Mouse (Mus musculus) MEL (cell line): Measurements from ENCODE around the gene Slc22a1. TPM values are rescaled to one million over a fixed set of nuclear protein-coding genes. Genes with fewer than 3 reads are reported as not detected.

Experiments
- DNase-seq: peaks from one replicate; pipeline ENCODE4 v3.0.0; 2011; ENCODE audit warnings: low read depth, low spot score
- H3K27ac ChIP-seq: 2 replicates; pipeline ENCODE4 v1.5.1; 2012; ENCODE audit warnings: low read depth, mild to moderate bottlenecking, control low read depth, low read length, moderate library complexity; ENCODE audit not compliant: control insufficient read depth
- H3K27me3 ChIP-seq, 2 experiments: fragments of 150-350 bp in 1 of 2; sonication (generic) in 1 of 2; 2 replicates each; pipeline ENCODE4 v1.6.1; 2012; ENCODE audit warnings: low read length in 2 of 2, mild to moderate bottlenecking in 2 of 2, improper control_type of control experiment in 1 of 2, moderate library complexity in 1 of 2; ENCODE audit not compliant: insufficient read depth in 2 of 2, control insufficient read depth in 1 of 2
- H3K36me3 ChIP-seq, 2 experiments: 2 replicates each; pipeline ENCODE4 v1.6.1; 2012 to 2014; ENCODE audit warnings: low read length in 2 of 2, improper control_type of control experiment in 1 of 2, inconsistent platforms in 1 of 2, mild to moderate bottlenecking in 1 of 2; ENCODE audit not compliant: insufficient read depth in 2 of 2, control insufficient read depth in 1 of 2
- H3K4me1 ChIP-seq, 2 experiments: fragments of 150-350 bp in 1 of 2; sonication (generic) in 1 of 2; 2 replicates each; pipeline ENCODE4 v1.6.1; 2012; ENCODE audit warnings: low read length in 2 of 2, improper control_type of control experiment in 1 of 2, mild to moderate bottlenecking in 1 of 2; ENCODE audit not compliant: insufficient read depth in 2 of 2, control insufficient read depth in 1 of 2
- H3K4me3 ChIP-seq, 2 experiments: fragments of 150-350 bp in 1 of 2; sonication (generic) in 1 of 2; 2 replicates each; pipeline ENCODE4 v1.5.1; 2012; ENCODE audit warnings: low read depth in 2 of 2, low read length in 2 of 2, mild to moderate bottlenecking in 2 of 2, moderate library complexity in 2 of 2, control low read depth in 1 of 2, improper control_type of control experiment in 1 of 2; ENCODE audit not compliant: control insufficient read depth in 1 of 2, insufficient read depth in 1 of 2
- H3K79me2 ChIP-seq: 2 replicates; pipeline ENCODE4 v1.6.1; 2012; ENCODE audit warnings: mild to moderate bottlenecking, low read length, moderate library complexity; ENCODE audit not compliant: control insufficient read depth, poor library complexity, insufficient read depth
- H3K9ac ChIP-seq: 2 replicates; pipeline ENCODE4 v1.6.1; 2012; ENCODE audit warnings: low read depth, mild to moderate bottlenecking, control low read depth, low read length, moderate library complexity; ENCODE audit not compliant: control insufficient read depth, poor library complexity, severe bottlenecking
- H3K9me3 ChIP-seq: fragments of 150-350 bp; sonication (generic); replicated peaks from 2 replicates; pipeline ENCODE4 v1.6.1; 2012; ENCODE audit warnings: mild to moderate bottlenecking, low read length, improper control_type of control experiment, moderate library complexity; ENCODE audit not compliant: insufficient read depth
- BHLHE40 ChIP-seq: IDR thresholded peaks from 2 replicates; pipeline ENCODE4 v1.6.1; 2012; ENCODE audit warnings: low read depth, mild to moderate bottlenecking, inconsistent platforms, low read length, improper control_type of control experiment, borderline replicate concordance
- CHD2 ChIP-seq: IDR thresholded peaks from 2 replicates; pipeline ENCODE4 v1.6.1; 2011; ENCODE audit warnings: low read length, improper control_type of control experiment
- CTCF ChIP-seq, 3 experiments: IDR thresholded peaks in 2 of 3; conservative IDR thresholded peaks in 1 of 3; 2 replicates each; pipeline ENCODE4 v1.5.1; 2011 to 2012; ENCODE audit warnings: low read length in 3 of 3, low read depth in 2 of 3, mild to moderate bottlenecking in 2 of 3, improper control_type of control experiment in 1 of 3, inconsistent platforms in 1 of 3, mixed read lengths in 1 of 3, moderate library complexity in 1 of 3; ENCODE audit not compliant: control insufficient read depth in 1 of 3, insufficient read depth in 1 of 3, poor library complexity in 1 of 3, severe bottlenecking in 1 of 3
- E2F4 ChIP-seq: IDR thresholded peaks from 2 replicates; pipeline ENCODE4 v1.6.1; 2011; ENCODE audit warnings: low read depth, low read length, improper control_type of control experiment, borderline replicate concordance
- ETS1 ChIP-seq: IDR thresholded peaks from 2 replicates; pipeline ENCODE4 v1.6.1; 2012; ENCODE audit warnings: low read depth, mild to moderate bottlenecking, inconsistent platforms, low read length, improper control_type of control experiment, moderate library complexity
- HCFC1 ChIP-seq: IDR thresholded peaks from 2 replicates; pipeline ENCODE4 v1.6.1; 2012; ENCODE audit warnings: low read depth, mild to moderate bottlenecking, inconsistent platforms, low read length, improper control_type of control experiment, moderate library complexity
- JUND ChIP-seq: IDR thresholded peaks from 2 replicates; pipeline ENCODE4 v1.6.1; 2011; ENCODE audit warnings: low read depth, mild to moderate bottlenecking, improper control_type of control experiment, low read length
- KAT2A ChIP-seq: conservative IDR thresholded peaks from 2 replicates; pipeline ENCODE4 v1.6.1; 2012; ENCODE audit warnings: low read depth, low read length, improper control_type of control experiment, inconsistent platforms
- MEF2A ChIP-seq: IDR thresholded peaks from 2 replicates; pipeline ENCODE4 v1.6.1; 2014; ENCODE audit warnings: low read depth, mild to moderate bottlenecking, inconsistent platforms, low read length, improper control_type of control experiment; ENCODE audit not compliant: poor library complexity, insufficient replicate concordance, severe bottlenecking; ENCODE audit errors: extremely low read depth
- MXI1 ChIP-seq: IDR thresholded peaks from 2 replicates; pipeline ENCODE4 v1.6.1; 2011; ENCODE audit warnings: mild to moderate bottlenecking, low read depth, low read length, improper control_type of control experiment
- MYB ChIP-seq: IDR thresholded peaks from 2 replicates; pipeline ENCODE4 v1.6.1; 2011; ENCODE audit warnings: mild to moderate bottlenecking, low read depth, low read length, improper control_type of control experiment
- MYC ChIP-seq: IDR thresholded peaks from 2 replicates; pipeline ENCODE4 v1.6.1; 2011; ENCODE audit warnings: low read depth, mild to moderate bottlenecking, low read length, improper control_type of control experiment, moderate library complexity
- NELFE ChIP-seq: IDR thresholded peaks from 2 replicates; pipeline ENCODE4 v1.6.1; 2011; ENCODE audit warnings: low read depth, low read length, improper control_type of control experiment
- NRF1 ChIP-seq: IDR thresholded peaks from 2 replicates; pipeline ENCODE4 v1.6.1; 2014; ENCODE audit warnings: low read depth, mild to moderate bottlenecking, inconsistent platforms, low read length, improper control_type of control experiment, moderate library complexity; ENCODE audit not compliant: poor library complexity, insufficient read depth, severe bottlenecking
- POLR2A ChIP-seq, 2 experiments: IDR thresholded peaks; 2 replicates each; pipeline ENCODE4 v1.6.1; 2011 to 2012; ENCODE audit warnings: low read length in 2 of 2, mild to moderate bottlenecking in 2 of 2, control low read depth in 1 of 2, improper control_type of control experiment in 1 of 2, low read depth in 1 of 2, moderate library complexity in 1 of 2; ENCODE audit not compliant: control insufficient read depth in 1 of 2, insufficient read depth in 1 of 2, poor library complexity in 1 of 2
- POLR2AphosphoS2 ChIP-seq: IDR thresholded peaks from 2 replicates; pipeline ENCODE4 v1.6.1; 2011; ENCODE audit warnings: low read length, improper control_type of control experiment
- POLR2AphosphoS5 ChIP-seq: IDR thresholded peaks from 2 replicates; pipeline ENCODE4 v1.6.1; 2012; ENCODE audit warnings: low read depth, borderline replicate concordance, mild to moderate bottlenecking, inconsistent platforms, low read length, moderate library complexity, mixed read lengths
- RAD21 ChIP-seq: IDR thresholded peaks from 2 replicates; pipeline ENCODE4 v1.6.1; 2011; ENCODE audit warnings: mild to moderate bottlenecking, low read depth, low read length, improper control_type of control experiment
- RCOR1 ChIP-seq: IDR thresholded peaks from 2 replicates; pipeline ENCODE4 v1.6.1; 2012; ENCODE audit warnings: low read depth, mild to moderate bottlenecking, inconsistent platforms, low read length, improper control_type of control experiment
- SIN3A ChIP-seq: IDR thresholded peaks from 2 replicates; pipeline ENCODE4 v1.6.1; 2012; ENCODE audit warnings: low read length, improper control_type of control experiment, inconsistent platforms
- TAL1 ChIP-seq: IDR thresholded peaks from 2 replicates; pipeline ENCODE4 v1.6.1; 2012; ENCODE audit warnings: mild to moderate bottlenecking, inconsistent platforms, low read length, moderate library complexity, mixed read lengths
- TCF12 ChIP-seq: IDR thresholded peaks from 2 replicates; pipeline ENCODE4 v1.6.1; 2014; ENCODE audit warnings: low read depth, mild to moderate bottlenecking, inconsistent platforms, low read length, improper control_type of control experiment, moderate library complexity
- USF1 ChIP-seq: IDR thresholded peaks from 2 replicates; pipeline ENCODE4 v1.6.1; 2014; ENCODE audit warnings: low read depth, mild to moderate bottlenecking, inconsistent platforms, low read length, improper control_type of control experiment, moderate library complexity
- ZC3H11A ChIP-seq: IDR thresholded peaks from 2 replicates; pipeline ENCODE4 v1.6.1; 2012; ENCODE audit warnings: low read depth, mild to moderate bottlenecking, inconsistent platforms, low read length, improper control_type of control experiment
- ZKSCAN1 ChIP-seq: IDR thresholded peaks from 2 replicates; pipeline ENCODE4 v1.6.1; 2012; ENCODE audit warnings: low read depth, mild to moderate bottlenecking, inconsistent platforms, low read length, improper control_type of control experiment, moderate library complexity
- polyA plus RNA-seq, 2 experiments: library from polyadenylated mRNA; stranded (reverse) in 1 of 2; unstranded in 1 of 2; fragments of >175 nt in 1 of 2; fragments of >200 nt in 1 of 2; gene quantifications; 2 replicates each; pipeline versions ENCODE4 v1.2.1 to v1.2.4; 2012; ENCODE audit warnings: low replicate concordance in 2 of 2, low read depth in 1 of 2; ENCODE audit not compliant: insufficient read length in 2 of 2, insufficient read depth in 1 of 2, missing spikeins in 1 of 2
- total RNA-seq: library from RNA; depleted of rRNA; stranded (reverse); fragments of 300-350 nt; gene quantifications from 2 replicates; pipeline ENCODE4 v1.2.3, GENCODE M21; 2012

Gene Slc22a1
- total and polyA plus RNA-seq, 3 experiments, result not detected

DNA sequence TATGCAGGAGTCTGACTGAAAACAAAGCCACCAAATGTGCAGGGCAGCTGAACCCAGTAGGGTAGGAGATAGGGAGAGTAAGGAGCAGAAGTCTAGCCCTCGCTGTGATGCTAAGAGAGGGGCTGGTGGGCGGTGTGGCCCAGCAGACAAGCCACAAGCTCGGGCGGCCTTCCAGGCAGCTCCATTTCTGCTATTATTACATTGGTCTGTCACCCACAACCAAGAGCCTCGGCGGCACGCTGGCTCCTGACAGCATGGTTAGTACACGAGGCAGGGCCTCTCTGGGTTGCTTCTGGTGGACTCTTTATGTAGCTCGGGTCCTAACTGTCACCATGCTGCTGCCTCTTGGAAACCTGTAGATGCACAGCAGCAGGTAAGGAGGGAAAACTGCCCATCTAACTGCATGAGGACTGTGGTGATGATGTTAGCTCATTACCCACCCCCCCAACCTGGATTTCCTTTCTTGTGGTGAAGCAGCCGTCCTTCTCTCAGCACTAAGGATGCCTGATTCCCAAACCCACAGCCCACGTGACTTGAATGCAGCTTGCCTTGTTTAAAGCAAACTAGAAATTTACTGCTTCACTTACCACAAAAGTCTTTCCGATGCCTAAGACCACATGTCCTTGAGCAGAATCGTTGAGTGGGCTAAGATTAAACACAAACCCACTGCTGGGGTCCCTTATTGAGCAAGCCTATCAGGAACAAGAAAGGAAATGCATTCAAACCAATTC is 34.6 kb upstream of the Slc22a1 start:
- H3K4me3 ChIP-seq, result no peak overlapping the region
- no peaks in the 10 kb centered on the region for H3K9me3 ChIP-seq
- TF ChIP-seq NELFE (no peak), HCFC1 (no peak), POLR2AphosphoS2 (no peak), NRF1 (no peak), RCOR1 (no peak), CTCF (IDR thresholded peaks at IDR 0.05 in 2 of 3, conservative IDR thresholded peaks at IDR 0.05 in 1 of 3; ENCODE audit: control insufficient read depth in 1 of 3, insufficient read depth in 1 of 3, low read depth in 2 of 3, low read length in 3 of 3, poor library complexity in 1 of 3, severe bottlenecking in 1 of 3) (no peak), KAT2A (no peak), TAL1 (no peak), ETS1 (no peak), SIN3A (no peak), MYC (no peak), POLR2AphosphoS5 (no peak), BHLHE40 (no peak), MYB (no peak), ZKSCAN1 (no peak), POLR2A (IDR thresholded peaks at IDR 0.05; ENCODE audit: control insufficient read depth in 1 of 2, insufficient read depth in 1 of 2, low read depth in 1 of 2, low read length in 2 of 2, poor library complexity in 1 of 2) (no peak)
- TF ChIP-seq, all 39 proteins: peak for 0
- H3K79me2 ChIP-seq, result no peaks in the 10 kb centered on the region
- no peaks in the 10 kb centered on the region; a peak in 1 of 4 replicates for H3K36me3 ChIP-seq
- DNase-seq, result no peak
- H3K4me1 ChIP-seq, result no peaks in the 10 kb centered on the region
- no peak overlapping the region for H3K9ac ChIP-seq
- H3K27me3 ChIP-seq, result no peaks in the 10 kb centered on the region
- H3K27ac ChIP-seq, result no peak overlapping the region

DNA sequence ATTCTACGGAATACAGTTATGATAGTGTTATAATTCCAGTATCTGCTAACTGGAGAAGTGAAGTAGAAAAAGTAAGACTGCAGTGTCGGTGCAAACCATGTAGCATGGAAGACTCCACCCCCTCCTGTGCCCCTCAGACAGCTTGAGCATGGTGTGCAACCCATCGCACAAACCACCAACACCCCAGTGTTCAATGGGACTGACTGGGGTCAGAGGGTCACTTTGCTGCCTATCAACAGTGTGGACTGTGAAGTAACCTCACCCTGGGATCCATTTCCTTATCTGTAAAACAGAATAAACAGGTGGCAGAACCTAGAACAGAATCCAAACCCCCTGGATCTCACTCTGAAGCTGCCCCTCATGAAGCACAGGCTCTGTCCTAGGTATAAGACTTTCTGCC is 32.8 kb upstream of the Slc22a1 start:
- no peaks in the 10 kb centered on the region; a peak in 1 of 4 replicates for H3K36me3 ChIP-seq
- TF ChIP-seq POLR2A (IDR thresholded peaks at IDR 0.05; ENCODE audit: control insufficient read depth in 1 of 2, insufficient read depth in 1 of 2, low read depth in 1 of 2, low read length in 2 of 2, poor library complexity in 1 of 2), result no peak
- no peak for TF ChIP-seq ZC3H11A
- TF ChIP-seq E2F4, result no peak
- TF ChIP-seq JUND, result no peak
- TF ChIP-seq RAD21, result no peak
- no peak for TF ChIP-seq CHD2
- TF ChIP-seq SIN3A, result no peak
- no peak for TF ChIP-seq RCOR1
- TF ChIP-seq USF1, result no peak
- no peak for TF ChIP-seq MEF2A
- no peak for TF ChIP-seq MXI1
- TF ChIP-seq MYB, result no peak
- TF ChIP-seq TCF12, result no peak
- H3K27me3 ChIP-seq, result no peaks in the 10 kb centered on the region
- H3K4me1 ChIP-seq, result no peaks in the 10 kb centered on the region
- DNase-seq, result no peak
- H3K79me2 ChIP-seq, result no peaks in the 10 kb centered on the region
- H3K9ac ChIP-seq, result no peak overlapping the region
- H3K4me3 ChIP-seq, result no peak overlapping the region
- H3K9me3 ChIP-seq, result no peaks in the 10 kb centered on the region
- H3K27ac ChIP-seq, result no peak overlapping the region
